Mouse (Mus musculus) spleen, adult 2 months (tissue): ENCODE measurements around the gene Castor1.

Source experiments
- CTCF ChIP-seq: fragments of 200-500 bp; IDR thresholded peaks from 2 replicates; pipeline ENCODE4 v1.5.1; 2011; ENCODE audit warnings: mild to moderate bottlenecking, inconsistent platforms; ENCODE audit not compliant: insufficient read depth, insufficient read length, insufficient replicate concordance; ENCODE audit errors: extremely low read depth
- POLR2A ChIP-seq: fragments of 200-500 bp; IDR thresholded peaks from 2 replicates; pipeline ENCODE4 v1.6.1; 2011; ENCODE audit warnings: low read depth, low read length, inconsistent platforms

GRCm38 (mm10) chr11:4186486-4187317 is 31.3 kb upstream of the Castor1 start, which contains the start of gene Tbc1d10a:
- TF ChIP-seq POLR2A (peak; percentile 69), CTCF (no peak)
